ENCODE assay signal across 10 mouse cellular contexts in the genomic region with DNA sequence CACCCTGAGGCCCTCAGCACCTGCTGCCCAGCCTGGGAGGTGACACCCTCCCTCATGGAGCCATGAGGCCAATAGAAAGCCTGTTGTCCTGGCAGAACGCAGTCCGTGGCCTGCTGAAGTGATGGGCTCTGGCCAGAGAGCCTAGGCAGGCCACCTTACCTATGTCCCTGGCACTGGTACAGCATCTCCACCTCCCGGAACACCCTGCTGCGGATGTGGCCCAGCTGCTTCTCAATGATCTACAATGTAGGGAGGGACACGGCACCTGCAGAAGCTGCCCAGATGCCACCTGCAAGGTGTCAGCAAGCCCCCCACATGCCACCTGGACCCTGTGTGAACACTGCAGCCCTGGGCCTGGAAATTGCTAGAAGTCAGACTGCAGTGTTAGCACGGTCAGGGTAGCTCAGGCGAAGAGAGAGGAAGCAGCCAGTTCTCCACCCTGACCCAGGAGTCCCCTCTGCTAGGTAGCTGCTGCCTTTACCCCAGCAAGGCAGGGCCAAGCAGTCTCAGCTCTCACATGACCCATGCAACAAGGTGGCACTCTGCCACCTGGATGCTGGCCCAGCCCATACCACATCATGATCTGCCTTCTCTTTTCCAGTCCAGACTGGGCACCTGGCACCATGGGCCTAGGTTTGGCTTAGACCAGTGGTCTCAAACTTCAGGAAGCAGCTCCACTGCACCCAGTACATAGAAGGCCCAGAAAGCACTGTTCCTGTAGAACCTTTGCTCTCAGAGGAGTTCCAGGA. TPM values are rescaled to one million over a fixed set of nuclear protein-coding genes. Genes with fewer than 3 reads are reported as not detected.
DNase-seq lines count a peak whose midpoint lies in the region; ATAC-seq and TF ChIP-seq lines count a peak whose summit lies in the region.
"Had no signal": no experiment of that assay in that cellular context is flagged by ENCODE, and none has a peak within 500 bp of the region (broad histone marks: within the 10 kb centered on the region; RNA-seq: fewer than 3 reads in every experiment).

No protein-coding gene starts in this region.

- no peaks in the 10 kb centered on the region for H3K9me3 ChIP-seq in limb, embryonic 15.5 days
- H3K9me3 ChIP-seq in limb, embryonic 10.5 days (replicated peaks), result no peaks in the 10 kb centered on the region

- no peak for TF ChIP-seq POLR2A in brain, embryonic 14.5 days (IDR thresholded peaks at IDR 0.05; ENCODE audit: borderline replicate concordance, extremely low read depth, insufficient read depth, insufficient read length, poor library complexity, severe bottlenecking)
- TF ChIP-seq POLR2A in heart, adult 2 months (IDR thresholded peaks at IDR 0.05; ENCODE audit: insufficient read depth, low read depth, low read length), result 0 out of 2 replicates have a peak, but pooled peaks have one; percentile 17

- H3K4me1 ChIP-seq in limb, embryonic 15.5 days, result peaks cover 91% of the 10 kb centered on the region
- peaks cover 58% of the 10 kb centered on the region for H3K4me1 ChIP-seq in limb, embryonic 10.5 days
- peaks cover 49% of the 10 kb centered on the region for H3K4me1 ChIP-seq in heart, adult 2 months (ENCODE audit: control insufficient read depth, insufficient read depth, low read length)

- WGBS in limb, embryonic 15.5 days, result 93% methylated on average over 7 of the region's 7 CpGs
- 96% methylated on average over 7 of the region's 7 CpGs for WGBS in limb, embryonic 10.5 days
- WGBS in heart, adult 2 months, result 67% methylated on average over 7 of the region's 7 CpGs

- H3K79me2 ChIP-seq in heart, adult 2 months (replicated peaks; ENCODE audit: control insufficient read depth, insufficient read depth, low read length), result peaks cover 6% of the 10 kb centered on the region

- H3K9ac ChIP-seq in limb, embryonic 15.5 days, result no peak overlapping the region
- H3K9ac ChIP-seq in heart, adult 2 months (ENCODE audit: low read depth, low read length), result peak overlapping the region; percentile 36
- H3K9ac ChIP-seq: lung, embryonic 14.5 days had no signal

- ATAC-seq in limb, embryonic 15.5 days (ENCODE audit: insufficient number of reproducible peaks, low FRiP score, low TSS enrichment, low read depth), result no peak
- ATAC-seq: Patski had no signal

- 0 out of 2 replicates have a peak overlapping the region, but pooled peaks have one; percentile 2 for H3K27ac ChIP-seq in limb, embryonic 15.5 days
- no peak overlapping the region for H3K27ac ChIP-seq in limb, embryonic 10.5 days
- peak overlapping the region; percentile 97 for H3K27ac ChIP-seq in heart, adult 2 months

- intact Hi-C loops in heart, adult 2 months (cut with DNase I), result no loop called here

- no peak overlapping the region for H3K4me3 ChIP-seq in limb, embryonic 15.5 days
- no peak overlapping the region for H3K4me3 ChIP-seq in limb, embryonic 10.5 days
- no peak overlapping the region for H3K4me3 ChIP-seq in heart, adult 2 months

- peaks cover 70% of the 10 kb centered on the region for H3K36me3 ChIP-seq in limb, embryonic 15.5 days
- peaks cover 95% of the 10 kb centered on the region for H3K36me3 ChIP-seq in limb, embryonic 10.5 days
- H3K36me3 ChIP-seq in heart, adult 2 months (ENCODE audit: control insufficient read depth, insufficient read depth, low read length), result peaks cover 33% of the 10 kb centered on the region

- H3K4me2 ChIP-seq in limb, embryonic 15.5 days, result no peak overlapping the region
- H3K4me2 ChIP-seq: lung, embryonic 14.5 days had no signal

- no peak for TF ChIP-seq CTCF in brain, embryonic 14.5 days (IDR thresholded peaks at IDR 0.05; ENCODE audit: borderline replicate concordance, extremely low read depth, insufficient read depth, insufficient read length)
- no peak for TF ChIP-seq CTCF in heart, adult 2 months (IDR thresholded peaks at IDR 0.05)

- H3K27me3 ChIP-seq in limb, embryonic 15.5 days, result no peaks in the 10 kb centered on the region
- no peaks in the 10 kb centered on the region for H3K27me3 ChIP-seq in limb, embryonic 10.5 days (ENCODE audit: low read depth, poor library complexity, severe bottlenecking)
- no peaks in the 10 kb centered on the region for H3K27me3 ChIP-seq in heart, adult 2 months (ENCODE audit: control insufficient read depth, insufficient read depth, low read length)
- H3K27me3 ChIP-seq: Patski had no signal

- peak; percentile 57; the same call in 1 of the 2 replicates for TF ChIP-seq EP300 in heart, adult 2 months (IDR thresholded peaks at IDR 0.05; ENCODE audit: insufficient read depth, low read depth, low read length)

- no peak for DNase-seq in limb, embryonic 10.5 days (ENCODE audit: low spot score)
- DNase-seq in brain, embryonic 14.5 days (ENCODE audit: low read depth), result peak; percentile 35
- peak; percentile 79 to 87 for DNase-seq in heart, adult 2 months
- peak; percentile 85 for DNase-seq in lung, postnatal 25 days (ENCODE audit: low spot score)
- no peak for DNase-seq in natural killer cell, adult 2 months (ENCODE audit: low spot score in 2 of 2)
- no peak for DNase-seq in frontal cortex, adult 2 months (ENCODE audit: extremely low spot score in 1 of 2, low spot score in 1 of 2)
- DNase-seq in layer of hippocampus, adult 8-10 months (ENCODE audit: low spot score in 2 of 2), result no peak
- DNase-seq: lung, embryonic 14.5 days had no signal

RNA-seq across cellular contexts. Expression of a gene that starts 8.0 kb away (rescaled TPM):
- 90.1 and 97.5 TPM in 2 replicates for polyA plus RNA-seq in limb, embryonic 15.5 days (2015; fragmentation: Nextera tagmentation; extraction: Ambion mirVana)
- polyA plus RNA-seq in limb, embryonic 10.5 days (2016; fragmentation: Nextera tagmentation; extraction: Ambion mirVana), result 137 and 153 TPM in 2 replicates
- polyA plus RNA-seq in brain, embryonic 14.5 days (2012; rRNA removed), result 96.9 and 115 TPM in 2 replicates
- total RNA-seq in heart, adult 2 months (2021), result 100 to 1,000 TPM; 176 to 229 TPM
- polyA plus RNA-seq in heart, adult 2 months (2012; rRNA removed), result 199 and 208 TPM in 2 replicates
- 43.8 and 51.6 TPM in 2 replicates for polyA plus RNA-seq in frontal cortex, adult 2 months (2012; rRNA removed)
- total RNA-seq in layer of hippocampus, adult 8-10 months (2022), result 10 to 100 TPM; 41.9 to 50.0 (median 45.1) TPM

RNA-seq across cellular contexts. Expression of a gene that starts 13.0 kb away (rescaled TPM):
- 54.7 and 68.2 TPM in 2 replicates for polyA plus RNA-seq in limb, embryonic 15.5 days (2015; fragmentation: Nextera tagmentation; extraction: Ambion mirVana)
- polyA plus RNA-seq in limb, embryonic 10.5 days (2016; fragmentation: Nextera tagmentation; extraction: Ambion mirVana), result 84.9 and 98.6 TPM in 2 replicates
- polyA plus RNA-seq in brain, embryonic 14.5 days (2012; rRNA removed), result 91.9 and 113 TPM in 2 replicates
- total RNA-seq in heart, adult 2 months (2021), result 10 to 100 TPM; 43.7 to 44.2 TPM
- 57.3 and 60.1 TPM in 2 replicates for polyA plus RNA-seq in heart, adult 2 months (2012; rRNA removed)
- polyA plus RNA-seq in frontal cortex, adult 2 months (2012; rRNA removed), result 108 and 109 TPM in 2 replicates
- total RNA-seq in layer of hippocampus, adult 8-10 months (2022), result 100 to 1,000 TPM in 2 of 4 experiments, 10 to 100 TPM in 2; 92.1 to 103 (median 97.9) TPM

RNA-seq across cellular contexts. Expression of a gene that starts 31.9 kb away (rescaled TPM):
- 55.8 and 57.7 TPM in 2 replicates for polyA plus RNA-seq in limb, embryonic 15.5 days (2015; fragmentation: Nextera tagmentation; extraction: Ambion mirVana)
- polyA plus RNA-seq in limb, embryonic 10.5 days (2016; fragmentation: Nextera tagmentation; extraction: Ambion mirVana), result 48.2 and 54.7 TPM in 2 replicates
- polyA plus RNA-seq in brain, embryonic 14.5 days (2012; rRNA removed), result 36.9 and 47.3 TPM in 2 replicates
- 1 to 10 TPM; 7.4 to 7.6 TPM for total RNA-seq in heart, adult 2 months (2021)
- polyA plus RNA-seq in heart, adult 2 months (2012; rRNA removed), result 11.7 and 13.6 TPM in 2 replicates
- polyA plus RNA-seq in frontal cortex, adult 2 months (2012; rRNA removed), result 9.1 and 10.6 TPM in 2 replicates
- 10 to 100 TPM; 13.8 to 18.0 (median 15.0) TPM for total RNA-seq in layer of hippocampus, adult 8-10 months (2022)

RNA-seq across cellular contexts. Expression of a gene that starts 32.1 kb away (rescaled TPM):
- polyA plus RNA-seq in limb, embryonic 15.5 days (2015; fragmentation: Nextera tagmentation; extraction: Ambion mirVana), result 25.9 and 31.0 TPM in 2 replicates
- 8.6 and 10.8 TPM in 2 replicates for polyA plus RNA-seq in limb, embryonic 10.5 days (2016; fragmentation: Nextera tagmentation; extraction: Ambion mirVana)
- 47.6 and 70.2 TPM in 2 replicates for polyA plus RNA-seq in brain, embryonic 14.5 days (2012; rRNA removed)
- total RNA-seq in heart, adult 2 months (2021), result 1 to 10 TPM; 3.4 to 3.8 TPM
- polyA plus RNA-seq in heart, adult 2 months (2012; rRNA removed), result 13.3 and 15.6 TPM in 2 replicates
- 99.6 and 108 TPM in 2 replicates for polyA plus RNA-seq in frontal cortex, adult 2 months (2012; rRNA removed)
- 10 to 100 TPM; 56.6 to 73.2 (median 69.8) TPM for total RNA-seq in layer of hippocampus, adult 8-10 months (2022)

RNA-seq across cellular contexts. Expression of a gene that starts 47.3 kb away (rescaled TPM):
- 126 and 148 TPM in 2 replicates for polyA plus RNA-seq in limb, embryonic 15.5 days (2015; fragmentation: Nextera tagmentation; extraction: Ambion mirVana)
- polyA plus RNA-seq in limb, embryonic 10.5 days (2016; fragmentation: Nextera tagmentation; extraction: Ambion mirVana), result 237 and 255 TPM in 2 replicates
- polyA plus RNA-seq in brain, embryonic 14.5 days (2012; rRNA removed), result 213 and 237 TPM in 2 replicates
- total RNA-seq in heart, adult 2 months (2021), result 100 to 1,000 TPM; 117 to 130 TPM
- polyA plus RNA-seq in heart, adult 2 months (2012; rRNA removed), result 125 and 130 TPM in 2 replicates
- polyA plus RNA-seq in frontal cortex, adult 2 months (2012; rRNA removed), result 252 and 270 TPM in 2 replicates
- 100 to 1,000 TPM; 190 to 230 (median 201) TPM for total RNA-seq in layer of hippocampus, adult 8-10 months (2022)

Comparison
In these comparisons a context has a peak if more than half of its experiments do, and no peak if none do; other contexts are left out.
1. DNase-seq: peak in brain, embryonic 14.5 days (single experiment), heart, adult 2 months (2 of 2) and lung, postnatal 25 days (single experiment); none in limb, embryonic 10.5 days (single experiment), natural killer cell, adult 2 months (0 of 2), frontal cortex, adult 2 months (0 of 2) and layer of hippocampus, adult 8-10 months (0 of 2).